Mouse (Mus musculus) gastrocnemius, postnatal 14 days (tissue): Measurements from ENCODE around the gene Plppr5. TPM values are rescaled to one million over a fixed set of nuclear protein-coding genes. Genes with fewer than 3 reads are reported as not detected.

ENCODE experiments used
- DNase-seq: peaks from one replicate; pipeline ENCODE4 v3.0.0; 2021; ENCODE audit warnings: mixed read lengths
- intact Hi-C: fragments of 180-260 bp; cut with DNase I; formaldehyde crosslinking; loops from one replicate; pipeline ENCODE4 v1.15.1; 2025; ENCODE audit warnings: low total_unique reads
- total RNA-seq, 2 experiments: library from RNA; stranded (reverse); gene quantifications; 2 replicates each; pipeline ENCODE4 v1.2.3; 2021

The Plppr5 gene
- total RNA-seq, 2 experiments from 2014 or later, result 0.09 to 0.14 TPM

- DNase-seq, result no peak
- intact Hi-C loops, result no loop called here
Observed at GRCm38 (mm10) chr3:117686648-117687047, 112.0 kb downstream of the Plppr5 start.

GRCm38 (mm10) chr3:117694736-117695135 lies 120.1 kb downstream of the Plppr5 start:
- intact Hi-C loops, result no loop called here
- DNase-seq, result no peak

- no peak for DNase-seq
- intact Hi-C loops, result no loop called here
Observed at GRCm38 (mm10) chr3:117696350-117696749, 121.7 kb downstream of the Plppr5 start.

- no peak for DNase-seq
- intact Hi-C loops, result no loop called here
Observed at GRCm38 (mm10) chr3:117708788-117709187, 134.2 kb downstream of the Plppr5 start.

- intact Hi-C loops, result no loop called here
- DNase-seq, result no peak
Observed at GRCm38 (mm10) chr3:117716534-117717280, 142.1 kb downstream of the Plppr5 start.

- intact Hi-C loops, result no loop called here
- DNase-seq, result no peak
Observed at GRCm38 (mm10) chr3:117723390-117723789, 148.8 kb downstream of the Plppr5 start.

- no peak for DNase-seq
- intact Hi-C loops, result no loop called here
Observed at GRCm38 (mm10) chr3:117724521-117724920, 149.9 kb downstream of the Plppr5 start.

- no peak for DNase-seq
Observed at GRCm38 (mm10) chr3:117725501-117725900, 150.9 kb downstream of the Plppr5 start.

GRCm38 (mm10) chr3:117728136-117728535 lies 153.5 kb downstream of the Plppr5 start:
- no peak for DNase-seq
- intact Hi-C loops, result no loop called here

More at GRCm38 (mm10) chr3:117725501-117725900, 150.9 kb downstream of the Plppr5 start:
- intact Hi-C loops, result no loop called here

GRCm38 (mm10) chr3:117729121-117730072 lies 154.8 kb downstream of the Plppr5 start:
- DNase-seq, result no peak
- intact Hi-C loops, result no loop called here

GRCm38 (mm10) chr3:117731545-117731944 lies 156.9 kb downstream of the Plppr5 start:
- DNase-seq, result no peak
- intact Hi-C loops, result no loop called here

- intact Hi-C loops, result no loop called here
- no peak for DNase-seq
Observed at GRCm38 (mm10) chr3:117732661-117733060, 158.0 kb downstream of the Plppr5 start.

Other genes starting within 250 kb of the Plppr5 start
- under 1 TPM; 0.16 to 0.27 TPM for gene Plppr4, start 214.0 kb upstream of the Plppr5 start, total RNA-seq